Mouse (Mus musculus): Measurements from ENCODE around the gene Ccnk. TPM values are rescaled to one million over a fixed set of nuclear protein-coding genes. Genes with fewer than 3 reads are reported as not detected.

The Ccnk gene
- polyA plus RNA-seq, 1 experiment from 2014 or later, result 6.9 TPM

- no peaks in the 10 kb centered on the region for H3K27me3 ChIP-seq (ENCODE audit: control insufficient read depth, insufficient read depth, low read length)
- no peak overlapping the region for H3K4me3 ChIP-seq (ENCODE audit: low read length)
- peaks cover 75% of the 10 kb centered on the region for H3K4me1 ChIP-seq (ENCODE audit: control insufficient read depth, insufficient read depth, low read length)
- H3K36me3 ChIP-seq (ENCODE audit: control insufficient read depth, insufficient read depth, low read length), result no peaks in the 10 kb centered on the region
- peak; percentile 53 for ATAC-seq (ENCODE audit: low FRiP score, low TSS enrichment)
- 2% methylated on average over 8 of the region's 8 CpGs for WGBS
- H3K9ac ChIP-seq (ENCODE audit: low read depth, low read length), result no peak overlapping the region
- H3K9me3 ChIP-seq (ENCODE audit: control insufficient read depth, low read length), result no peaks in the 10 kb centered on the region
- H3K27ac ChIP-seq (ENCODE audit: low read depth, low read length), result peak overlapping the region; percentile 33; the same call in 1 of the 2 replicates
- peak overlapping the region; percentile 22; the same call in 1 of the 2 replicates for H3K4me2 ChIP-seq (replicated peaks; ENCODE audit: low read depth, low read length)
These were observed 65.4 kb downstream of the Ccnk start for GRCm38 (mm10) chr12:108244778-108245177.

GRCm38 (mm10) chr12:108245579-108245978 lies 66.2 kb downstream of the Ccnk start:
- no peak overlapping the region for H3K9ac ChIP-seq (ENCODE audit: low read depth, low read length)
- H3K27ac ChIP-seq (ENCODE audit: low read depth, low read length), result no peak overlapping the region
- ATAC-seq (ENCODE audit: low FRiP score, low TSS enrichment), result no peak
- peaks cover 75% of the 10 kb centered on the region for H3K4me1 ChIP-seq (ENCODE audit: control insufficient read depth, insufficient read depth, low read length)
- H3K27me3 ChIP-seq (ENCODE audit: control insufficient read depth, insufficient read depth, low read length), result no peaks in the 10 kb centered on the region
- H3K4me2 ChIP-seq (replicated peaks; ENCODE audit: low read depth, low read length), result no peak overlapping the region
- H3K4me3 ChIP-seq (ENCODE audit: low read length), result no peak overlapping the region
- 42% methylated on average over 9 of the region's 9 CpGs for WGBS
- H3K36me3 ChIP-seq (ENCODE audit: control insufficient read depth, insufficient read depth, low read length), result no peaks in the 10 kb centered on the region
- no peaks in the 10 kb centered on the region for H3K9me3 ChIP-seq (ENCODE audit: control insufficient read depth, low read length)

- no peaks in the 10 kb centered on the region for H3K27me3 ChIP-seq (ENCODE audit: control insufficient read depth, insufficient read depth, low read length)
- H3K9ac ChIP-seq (ENCODE audit: low read depth, low read length), result no peak overlapping the region
- no peak overlapping the region for H3K27ac ChIP-seq (ENCODE audit: low read depth, low read length)
- ATAC-seq (ENCODE audit: low FRiP score, low TSS enrichment), result no peak
- H3K36me3 ChIP-seq (ENCODE audit: control insufficient read depth, insufficient read depth, low read length), result no peaks in the 10 kb centered on the region
- no peaks in the 10 kb centered on the region for H3K9me3 ChIP-seq (ENCODE audit: control insufficient read depth, low read length)
- peaks cover 68% of the 10 kb centered on the region for H3K4me1 ChIP-seq (ENCODE audit: control insufficient read depth, insufficient read depth, low read length)
- H3K4me3 ChIP-seq (ENCODE audit: low read length), result no peak overlapping the region
- 76% methylated on average over 10 of the region's 10 CpGs for WGBS
- H3K4me2 ChIP-seq (replicated peaks; ENCODE audit: low read depth, low read length), result no peak overlapping the region
These were observed 67.6 kb downstream of the Ccnk start for GRCm38 (mm10) chr12:108246759-108247500.

GRCm38 (mm10) chr12:108249019-108249418 lies 69.6 kb downstream of the Ccnk start:
- Histone ChIP-seq H3K36me3 (ENCODE audit: control insufficient read depth, insufficient read depth, low read length) (no peaks in the 10 kb centered on the region), H3K4me2 (replicated peaks; ENCODE audit: low read depth, low read length) (no peak overlapping the region), H3K4me1 (ENCODE audit: control insufficient read depth, insufficient read depth, low read length) (peaks cover 64% of the 10 kb centered on the region), H3K27ac (ENCODE audit: low read depth, low read length) (no peak overlapping the region), H3K27me3 (ENCODE audit: control insufficient read depth, insufficient read depth, low read length) (no peaks in the 10 kb centered on the region), H3K4me3 (ENCODE audit: low read length) (no peak overlapping the region), H3K9ac (ENCODE audit: low read depth, low read length) (no peak overlapping the region), H3K9me3 (ENCODE audit: control insufficient read depth, low read length) (no peaks in the 10 kb centered on the region)
- no peak for ATAC-seq (ENCODE audit: low FRiP score, low TSS enrichment)
- 93% methylated on average over 8 of the region's 8 CpGs for WGBS

- Histone ChIP-seq H3K27me3 (ENCODE audit: control insufficient read depth, insufficient read depth, low read length) (no peaks in the 10 kb centered on the region), H3K9me3 (ENCODE audit: control insufficient read depth, low read length) (no peaks in the 10 kb centered on the region), H3K9ac (ENCODE audit: low read depth, low read length) (no peak overlapping the region), H3K4me2 (replicated peaks; ENCODE audit: low read depth, low read length) (no peak overlapping the region), H3K4me3 (ENCODE audit: low read length) (no peak overlapping the region), H3K27ac (ENCODE audit: low read depth, low read length) (no peak overlapping the region), H3K36me3 (ENCODE audit: control insufficient read depth, insufficient read depth, low read length) (no peaks in the 10 kb centered on the region), H3K4me1 (ENCODE audit: control insufficient read depth, insufficient read depth, low read length) (peaks cover 60% of the 10 kb centered on the region)
- WGBS, result 51% methylated on average over 10 of the region's 10 CpGs
- ATAC-seq (ENCODE audit: low FRiP score, low TSS enrichment), result no peak
These were observed 70.1 kb downstream of the Ccnk start for GRCm38 (mm10) chr12:108249522-108249921.

GRCm38 (mm10) chr12:108251034-108251792 lies 71.8 kb downstream of the Ccnk start:
- 71% methylated on average over 31 of the region's 31 CpGs for WGBS
- no peak for ATAC-seq (ENCODE audit: low FRiP score, low TSS enrichment)
- H3K27me3 ChIP-seq (ENCODE audit: control insufficient read depth, insufficient read depth, low read length), result no peaks in the 10 kb centered on the region
- H3K4me2 ChIP-seq (replicated peaks; ENCODE audit: low read depth, low read length), result no peak overlapping the region
- H3K9me3 ChIP-seq (ENCODE audit: control insufficient read depth, low read length), result no peaks in the 10 kb centered on the region
- H3K4me1 ChIP-seq (ENCODE audit: control insufficient read depth, insufficient read depth, low read length), result peaks cover 54% of the 10 kb centered on the region
- H3K9ac ChIP-seq (ENCODE audit: low read depth, low read length), result no peak overlapping the region
- no peak overlapping the region for H3K27ac ChIP-seq (ENCODE audit: low read depth, low read length)
- H3K4me3 ChIP-seq (ENCODE audit: low read length), result no peak overlapping the region
- no peaks in the 10 kb centered on the region for H3K36me3 ChIP-seq (ENCODE audit: control insufficient read depth, insufficient read depth, low read length)

GRCm38 (mm10) chr12:108251825-108252542 lies 72.6 kb downstream of the Ccnk start:
- no peak overlapping the region for H3K4me3 ChIP-seq (ENCODE audit: low read length)
- H3K27ac ChIP-seq (ENCODE audit: low read depth, low read length), result no peak overlapping the region
- H3K27me3 ChIP-seq (ENCODE audit: control insufficient read depth, insufficient read depth, low read length), result no peaks in the 10 kb centered on the region
- H3K4me1 ChIP-seq (ENCODE audit: control insufficient read depth, insufficient read depth, low read length), result peaks cover 52% of the 10 kb centered on the region
- ATAC-seq (ENCODE audit: low FRiP score, low TSS enrichment), result no peak
- 74% methylated on average over 15 of the region's 15 CpGs for WGBS
- H3K4me2 ChIP-seq (replicated peaks; ENCODE audit: low read depth, low read length), result no peak overlapping the region
- H3K9ac ChIP-seq (ENCODE audit: low read depth, low read length), result no peak overlapping the region
- no peaks in the 10 kb centered on the region for H3K36me3 ChIP-seq (ENCODE audit: control insufficient read depth, insufficient read depth, low read length)
- H3K9me3 ChIP-seq (ENCODE audit: control insufficient read depth, low read length), result no peaks in the 10 kb centered on the region
